Mouse (Mus musculus): ENCODE results near the gene Fitm2.

GRCm38 (mm10) chr2:163417830-163418229, 54.6 kb downstream of the Fitm2 start:
- TF ChIP-seq CTCF (IDR thresholded peaks at IDR 0.05; ENCODE audit: borderline replicate concordance, control insufficient read depth, extremely low read depth, insufficient read depth, low read length, poor library complexity) (no peak), POLR2A (IDR thresholded peaks at IDR 0.05; ENCODE audit: control insufficient read depth, extremely low read depth, insufficient read depth, low read length, poor library complexity) (no peak)
